Mouse (Mus musculus): ENCODE data around the gene Cdc37.

Cdc37 gene

DNA sequence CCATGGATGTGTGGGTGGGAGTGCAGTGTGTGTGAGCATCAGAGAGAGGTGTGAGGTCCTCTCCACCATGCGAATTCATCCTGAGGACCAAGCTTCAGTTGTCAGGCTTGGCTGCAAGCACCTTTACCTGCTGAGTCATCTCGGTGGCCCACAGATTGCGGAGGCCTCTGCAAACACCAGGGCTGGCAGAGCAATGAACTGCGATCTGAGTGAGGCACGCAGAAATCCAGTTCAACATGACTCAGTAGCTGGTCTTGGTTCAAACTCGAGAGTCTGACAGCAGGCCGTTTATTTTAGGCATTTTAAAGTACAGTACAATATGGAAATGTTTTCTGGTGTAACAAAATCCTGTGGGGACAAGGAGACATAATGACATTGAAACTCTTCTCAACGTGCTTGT, 52.0 kb downstream of the Cdc37 start:
- no peak for DNase-seq (ENCODE audit: low spot score in 2 of 2)

DNA sequence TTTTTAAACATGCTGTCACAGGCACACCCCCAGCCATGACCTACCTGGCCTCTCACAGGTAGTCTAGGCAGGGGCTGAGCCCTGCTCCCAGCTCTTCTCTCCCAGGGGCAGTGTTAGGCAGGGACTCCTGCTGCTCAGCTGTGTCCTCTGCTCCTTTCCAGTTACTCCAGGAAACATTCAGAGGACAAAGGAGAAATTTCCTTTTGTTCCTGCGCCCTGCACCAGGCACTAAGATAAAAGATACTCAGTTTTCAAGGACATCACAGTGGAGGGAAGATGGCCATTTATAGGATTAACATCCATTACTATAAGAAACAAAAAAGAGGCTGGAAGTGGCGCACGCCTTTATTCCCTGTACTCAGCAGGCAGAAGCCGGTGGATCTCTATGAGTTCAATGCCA, 53.8 kb downstream of the Cdc37 start:
- DNase-seq (ENCODE audit: low spot score in 2 of 2): no peak

DNA sequence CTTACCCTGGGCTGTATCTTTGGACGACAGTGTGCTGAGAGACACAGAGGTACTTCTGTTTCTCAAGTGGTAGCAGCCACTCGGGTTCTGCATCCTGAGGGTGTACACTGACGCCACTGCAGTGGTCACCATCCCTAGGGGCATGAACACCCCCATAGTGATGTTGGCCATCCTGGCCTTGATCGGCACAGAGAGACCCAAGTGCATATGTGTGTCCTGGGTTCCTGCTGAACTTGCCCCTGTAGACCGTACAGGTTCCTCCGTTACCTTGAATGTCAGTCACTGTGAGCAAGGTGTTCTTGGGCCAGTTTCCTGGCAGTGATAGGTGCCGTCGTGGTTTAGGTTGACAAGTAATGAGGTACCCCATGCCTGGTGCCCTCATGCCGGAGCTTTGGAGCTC, 56.4 kb downstream of the Cdc37 start:
- DNase-seq (ENCODE audit: low spot score in 2 of 2): no peak

DNA sequence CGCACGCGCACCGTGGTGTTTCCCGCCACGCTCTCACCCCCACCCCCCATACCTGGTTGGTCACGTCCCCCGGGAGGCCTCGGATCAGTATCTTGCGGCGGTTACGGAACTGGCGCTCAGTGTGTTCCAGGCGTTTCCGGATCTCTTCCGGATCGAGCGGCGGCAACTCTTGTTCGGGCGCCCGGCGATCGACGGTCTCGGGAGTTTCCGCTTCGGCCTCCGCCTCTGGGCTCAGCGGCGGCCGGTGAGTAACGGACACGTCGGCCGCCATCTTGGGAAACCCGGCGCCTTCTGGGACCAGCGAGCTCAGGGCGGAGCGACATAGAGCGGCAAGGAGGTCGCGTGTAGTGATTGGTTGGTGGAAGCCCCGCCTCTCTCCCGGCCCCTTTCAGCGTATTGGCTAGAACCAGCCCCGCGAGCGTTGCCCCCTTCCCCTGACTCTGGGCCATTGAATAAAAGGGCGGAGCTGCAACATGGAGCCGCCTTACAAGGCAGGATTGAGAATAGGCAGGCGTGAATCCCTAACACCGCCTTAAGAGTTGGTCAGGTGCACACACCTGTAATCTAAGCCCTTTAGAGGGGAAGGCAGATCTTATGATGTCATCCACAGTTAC, 58.0 kb downstream of the Cdc37 start, which contains the start of the genes Gm38431 and Raver1:
Gm38431 (minus strand) TSS at position 291 of the 614 bp plus-strand sequence.
Raver1 (minus strand) TSS at position 302 of the 614 bp plus-strand sequence.
- DNase-seq (ENCODE audit: low spot score in 2 of 2): peak; percentile 97 to 98

GRCm38 (mm10) chr9:21090972-21091706, 58.6 kb downstream of the Cdc37 start:
- DNase-seq (ENCODE audit: low spot score in 2 of 2): no peak

- DNase-seq (ENCODE audit: low spot score in 2 of 2): no peak
Observed at GRCm38 (mm10) chr9:21090537-21090936, 59.2 kb downstream of the Cdc37 start.

DNA sequence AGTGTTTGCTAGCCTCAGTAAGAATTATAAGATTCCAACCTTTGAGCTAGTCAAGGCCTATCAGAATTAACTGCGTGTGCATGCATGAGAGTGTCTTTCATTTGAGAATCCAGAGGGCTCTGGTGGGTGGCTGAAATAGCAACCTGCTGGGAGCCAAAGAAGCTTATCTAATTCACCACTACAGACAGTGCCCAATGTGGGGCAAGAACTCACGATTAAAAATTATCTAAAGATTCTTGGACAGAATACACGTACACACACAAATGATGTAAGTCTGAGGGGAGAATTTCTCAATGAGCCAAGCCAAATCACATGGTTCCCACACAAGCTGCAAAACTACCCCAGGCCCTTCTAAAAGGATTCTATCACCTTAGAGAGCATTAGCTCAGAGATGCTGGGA, 66.5 kb downstream of the Cdc37 start:
- DNase-seq (ENCODE audit: low spot score in 2 of 2): no peak

Data from urinary bladder, postnatal 4 days (tissue).